Mouse (Mus musculus): Measurements from ENCODE around the gene Il34. TPM values are rescaled to one million over a fixed set of nuclear protein-coding genes. Genes with fewer than 3 reads are reported as not detected.

Il34 gene
- polyA plus RNA-seq, 1 experiment from 2014 or later, result 0.31 TPM

GRCm38 (mm10) chr8:110742452-110742818 is 63.3 kb downstream of the Il34 start:
- Histone ChIP-seq H3K4me2 (ENCODE audit: low read depth, low read length) (no peak overlapping the region), H3K9ac (ENCODE audit: low read depth, low read length) (no peak overlapping the region), H3K36me3 (ENCODE audit: control insufficient read depth, insufficient read depth) (no peaks in the 10 kb centered on the region), H3K4me3 (ENCODE audit: low read depth, low read length) (no peak overlapping the region), H3K9me3 (replicated peaks; ENCODE audit: control insufficient read depth, low read length) (no peaks in the 10 kb centered on the region), H3K27me3 (ENCODE audit: control insufficient read depth, insufficient read depth, low read depth, low read length) (no peaks in the 10 kb centered on the region), H3K4me1 (ENCODE audit: control insufficient read depth, low read depth, low read length) (no peaks in the 10 kb centered on the region), H3K27ac (ENCODE audit: low read length) (no peak overlapping the region)
- no peak for ATAC-seq (ENCODE audit: low read depth)
- 74% methylated on average over 5 of the region's 5 CpGs for WGBS (ENCODE audit: insufficient replicate concordance)

- Histone ChIP-seq H3K4me2 (ENCODE audit: low read depth, low read length) (no peak overlapping the region), H3K36me3 (ENCODE audit: control insufficient read depth, insufficient read depth) (no peaks in the 10 kb centered on the region), H3K27me3 (ENCODE audit: control insufficient read depth, insufficient read depth, low read depth, low read length) (no peaks in the 10 kb centered on the region), H3K9me3 (replicated peaks; ENCODE audit: control insufficient read depth, low read length) (no peaks in the 10 kb centered on the region), H3K9ac (ENCODE audit: low read depth, low read length) (no peak overlapping the region), H3K27ac (ENCODE audit: low read length) (no peak overlapping the region), H3K4me1 (ENCODE audit: control insufficient read depth, low read depth, low read length) (no peaks in the 10 kb centered on the region), H3K4me3 (ENCODE audit: low read depth, low read length) (no peak overlapping the region)
- ATAC-seq (ENCODE audit: low read depth), result no peak
- WGBS (ENCODE audit: insufficient replicate concordance), result 58% methylated on average over 15 of the region's 15 CpGs
Observed at GRCm38 (mm10) chr8:110741816-110742451, 63.8 kb downstream of the Il34 start.

- H3K4me2 ChIP-seq (ENCODE audit: low read depth, low read length), result no peak overlapping the region
- H3K9ac ChIP-seq (ENCODE audit: low read depth, low read length), result no peak overlapping the region
- H3K4me1 ChIP-seq (ENCODE audit: control insufficient read depth, low read depth, low read length), result no peaks in the 10 kb centered on the region
- no peak overlapping the region for H3K27ac ChIP-seq (ENCODE audit: low read length)
- H3K27me3 ChIP-seq (ENCODE audit: control insufficient read depth, insufficient read depth, low read depth, low read length), result no peaks in the 10 kb centered on the region
- no peaks in the 10 kb centered on the region for H3K9me3 ChIP-seq (replicated peaks; ENCODE audit: control insufficient read depth, low read length)
- 51% methylated on average over 5 of the region's 5 CpGs for WGBS (ENCODE audit: insufficient replicate concordance)
- ATAC-seq (ENCODE audit: low read depth), result no peak
- H3K4me3 ChIP-seq (ENCODE audit: low read depth, low read length), result no peak overlapping the region
- no peaks in the 10 kb centered on the region for H3K36me3 ChIP-seq (ENCODE audit: control insufficient read depth, insufficient read depth)
Observed at GRCm38 (mm10) chr8:110740629-110741175, 65.0 kb downstream of the Il34 start.

GRCm38 (mm10) chr8:110738591-110739195 is 67.0 kb downstream of the Il34 start:
- no peak overlapping the region for H3K4me3 ChIP-seq (ENCODE audit: low read depth, low read length)
- ATAC-seq (ENCODE audit: low read depth), result no peak
- no peak overlapping the region for H3K9ac ChIP-seq (ENCODE audit: low read depth, low read length)
- H3K4me2 ChIP-seq (ENCODE audit: low read depth, low read length), result no peak overlapping the region
- H3K27me3 ChIP-seq (ENCODE audit: control insufficient read depth, insufficient read depth, low read depth, low read length), result no peaks in the 10 kb centered on the region
- H3K4me1 ChIP-seq (ENCODE audit: control insufficient read depth, low read depth, low read length), result no peaks in the 10 kb centered on the region
- H3K27ac ChIP-seq (ENCODE audit: low read length), result no peak overlapping the region
- no peaks in the 10 kb centered on the region for H3K9me3 ChIP-seq (replicated peaks; ENCODE audit: control insufficient read depth, low read length)
- whole genome bisulfite sequencing (ENCODE audit: insufficient replicate concordance), result 87% methylated on average over 35 of the region's 35 CpGs
- no peaks in the 10 kb centered on the region for H3K36me3 ChIP-seq (ENCODE audit: control insufficient read depth, insufficient read depth)

- Histone ChIP-seq H3K4me3 (ENCODE audit: low read depth, low read length) (no peak overlapping the region), H3K27ac (ENCODE audit: low read length) (no peak overlapping the region), H3K4me2 (ENCODE audit: low read depth, low read length) (no peak overlapping the region), H3K27me3 (ENCODE audit: control insufficient read depth, insufficient read depth, low read depth, low read length) (no peaks in the 10 kb centered on the region), H3K9ac (ENCODE audit: low read depth, low read length) (no peak overlapping the region), H3K4me1 (ENCODE audit: control insufficient read depth, low read depth, low read length) (no peaks in the 10 kb centered on the region), H3K36me3 (ENCODE audit: control insufficient read depth, insufficient read depth) (no peaks in the 10 kb centered on the region), H3K9me3 (replicated peaks; ENCODE audit: control insufficient read depth, low read length) (no peaks in the 10 kb centered on the region)
- no peak for ATAC-seq (ENCODE audit: low read depth)
- WGBS (ENCODE audit: insufficient replicate concordance), result 74% methylated on average over 8 of the region's 8 CpGs
Observed at GRCm38 (mm10) chr8:110733036-110733435, 72.7 kb downstream of the Il34 start.

GRCm38 (mm10) chr8:110731346-110731859 is 74.3 kb downstream of the Il34 start:
- Histone ChIP-seq H3K4me2 (ENCODE audit: low read depth, low read length) (no peak overlapping the region), H3K9me3 (replicated peaks; ENCODE audit: control insufficient read depth, low read length) (no peaks in the 10 kb centered on the region), H3K4me3 (ENCODE audit: low read depth, low read length) (no peak overlapping the region), H3K4me1 (ENCODE audit: control insufficient read depth, low read depth, low read length) (no peaks in the 10 kb centered on the region), H3K9ac (ENCODE audit: low read depth, low read length) (no peak overlapping the region), H3K36me3 (ENCODE audit: control insufficient read depth, insufficient read depth) (no peaks in the 10 kb centered on the region), H3K27ac (ENCODE audit: low read length) (no peak overlapping the region), H3K27me3 (ENCODE audit: control insufficient read depth, insufficient read depth, low read depth, low read length) (no peaks in the 10 kb centered on the region)
- no peak for ATAC-seq (ENCODE audit: low read depth)
- 59% methylated on average over 8 of the region's 8 CpGs for WGBS (ENCODE audit: insufficient replicate concordance)

DNA sequence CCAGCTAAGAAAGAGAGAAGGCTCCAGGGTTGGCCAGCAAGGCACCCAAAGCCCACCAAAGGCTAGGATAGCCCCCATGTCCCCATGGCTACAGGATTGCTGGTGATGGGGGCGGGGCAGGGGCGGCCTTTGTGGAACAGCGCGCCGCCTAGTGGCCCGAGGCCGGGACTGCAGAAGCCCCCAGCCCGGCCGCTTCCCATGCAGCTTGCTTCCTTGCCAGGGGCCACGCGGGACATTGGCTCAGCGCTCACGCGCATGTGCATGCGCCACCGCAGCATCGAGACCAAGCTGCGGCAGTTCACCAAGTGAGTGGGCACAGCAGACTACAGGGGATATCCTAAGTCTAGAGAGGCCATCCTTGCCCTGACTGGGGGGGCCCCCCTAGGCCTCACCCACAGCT is 78.8 kb downstream of the Il34 start:
- no peak overlapping the region for H3K4me2 ChIP-seq (ENCODE audit: low read depth, low read length)
- no peaks in the 10 kb centered on the region for H3K9me3 ChIP-seq (replicated peaks; ENCODE audit: control insufficient read depth, low read length)
- no peak overlapping the region for H3K9ac ChIP-seq (ENCODE audit: low read depth, low read length)
- no peaks in the 10 kb centered on the region; the same call in 1 of the 2 replicates for H3K4me1 ChIP-seq (ENCODE audit: control insufficient read depth, low read depth, low read length)
- ATAC-seq (ENCODE audit: low read depth), result no peak
- H3K27ac ChIP-seq (ENCODE audit: low read length), result no peak overlapping the region
- WGBS (ENCODE audit: insufficient replicate concordance), result 13% methylated on average over 18 of the region's 18 CpGs
- H3K4me3 ChIP-seq (ENCODE audit: low read depth, low read length), result no peak overlapping the region
- no peaks in the 10 kb centered on the region for H3K36me3 ChIP-seq (ENCODE audit: control insufficient read depth, insufficient read depth)
- peaks cover 9% of the 10 kb centered on the region for H3K27me3 ChIP-seq (ENCODE audit: control insufficient read depth, insufficient read depth, low read depth, low read length)

DNA sequence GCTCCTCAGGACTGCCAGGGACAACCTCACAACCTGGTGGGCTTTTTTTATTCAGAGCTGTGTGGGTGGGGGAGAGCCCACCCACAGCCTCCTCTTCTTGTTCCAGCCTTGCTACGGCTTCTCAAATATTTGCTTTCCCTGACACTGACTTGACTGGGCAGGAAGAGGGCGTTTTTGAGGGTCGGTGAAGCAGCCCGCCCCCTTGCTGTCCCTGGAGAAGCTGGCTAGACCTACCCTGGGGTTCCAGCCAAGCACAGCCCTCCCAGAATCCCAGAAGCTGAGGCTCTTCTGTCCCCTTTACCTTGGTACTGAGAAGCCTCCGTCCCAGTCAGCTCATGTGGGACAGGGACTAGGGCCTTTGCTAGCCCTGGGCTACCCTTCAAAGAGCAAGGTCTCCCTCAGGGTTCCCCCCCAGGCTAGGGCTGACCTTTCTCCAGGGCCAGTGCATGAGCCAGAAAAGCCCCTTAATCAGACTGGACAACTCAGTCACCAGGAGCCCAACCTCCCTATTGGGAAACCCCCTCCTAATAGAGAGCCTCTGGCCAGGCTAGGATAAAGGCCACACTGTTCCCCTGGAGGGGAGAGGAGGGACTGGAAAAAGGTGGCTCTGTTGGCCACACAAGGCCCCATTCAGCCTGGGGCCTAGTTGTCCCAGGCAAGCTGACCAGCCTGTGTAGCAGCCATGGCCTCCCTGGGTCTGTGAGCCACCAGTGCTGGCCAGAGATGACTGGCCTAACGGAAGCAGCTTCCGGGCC is 80.5 kb downstream of the Il34 start:
- no peaks in the 10 kb centered on the region for H3K9me3 ChIP-seq (replicated peaks; ENCODE audit: control insufficient read depth, low read length)
- H3K9ac ChIP-seq (ENCODE audit: low read depth, low read length), result no peak overlapping the region
- no peak for ATAC-seq (ENCODE audit: low read depth)
- 51% methylated on average over 7 of the region's 7 CpGs for WGBS (ENCODE audit: insufficient replicate concordance)
- H3K4me2 ChIP-seq (ENCODE audit: low read depth, low read length), result no peak overlapping the region
- H3K27me3 ChIP-seq (ENCODE audit: control insufficient read depth, insufficient read depth, low read depth, low read length), result peaks cover 24% of the 10 kb centered on the region
- H3K36me3 ChIP-seq (ENCODE audit: control insufficient read depth, insufficient read depth), result no peaks in the 10 kb centered on the region
- no peak overlapping the region for H3K27ac ChIP-seq (ENCODE audit: low read length)
- no peaks in the 10 kb centered on the region; the same call in 1 of the 2 replicates for H3K4me1 ChIP-seq (ENCODE audit: control insufficient read depth, low read depth, low read length)
- H3K4me3 ChIP-seq (ENCODE audit: low read depth, low read length), result no peak overlapping the region

Data from liver, embryonic 16.5 days (tissue).